Mouse (Mus musculus): ENCODE measurements around the gene Zmynd11. TPM values are rescaled to one million over a fixed set of nuclear protein-coding genes. Genes with fewer than 3 reads are reported as not detected.

Gene Zmynd11
- polyA plus RNA-seq (2012; rRNA removed), result 259 and 262 TPM in 2 replicates

DNA sequence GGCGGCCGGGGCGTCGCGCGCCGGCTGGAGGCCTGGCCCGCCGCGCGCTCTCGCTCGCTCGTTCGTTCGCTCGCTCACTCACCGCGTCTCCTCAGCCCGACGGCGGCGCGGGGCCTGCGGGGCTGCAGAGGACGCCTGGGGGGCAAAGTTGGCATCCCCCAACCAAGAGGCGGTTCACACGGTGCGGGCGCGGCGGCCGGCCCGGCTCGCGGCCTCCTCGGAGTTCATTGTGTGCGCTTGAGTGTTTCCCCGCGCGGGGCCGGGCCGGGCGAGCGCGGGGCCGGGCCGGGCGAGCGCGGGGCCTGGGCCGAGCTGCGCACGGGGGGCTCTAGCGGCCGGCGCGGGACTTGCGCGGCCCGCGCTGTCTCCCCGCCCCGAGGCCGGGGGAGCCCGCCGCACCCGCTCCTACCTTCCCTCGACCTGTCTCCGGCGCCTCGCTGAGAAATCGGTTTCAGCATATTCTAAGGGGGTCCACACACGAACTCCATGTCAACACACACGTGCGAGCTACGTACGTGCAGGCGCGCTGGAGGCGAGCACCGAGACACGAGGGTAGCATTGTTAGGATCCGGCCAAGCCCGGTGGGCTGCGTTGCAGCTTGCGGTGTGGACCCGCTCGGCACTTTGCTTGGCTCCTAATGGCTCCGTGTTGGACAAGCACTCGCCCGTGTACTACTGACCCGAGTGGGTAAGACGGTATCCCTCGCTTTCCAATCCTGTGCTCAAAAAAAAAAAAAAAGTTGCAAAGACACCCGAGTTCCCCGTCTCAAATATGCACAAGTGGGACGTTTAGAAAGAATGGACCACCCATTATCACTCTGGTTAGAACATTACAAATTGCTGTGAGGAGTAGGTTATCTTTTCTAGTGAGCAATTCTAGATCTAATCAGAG, at the start of gene Zmynd11:
Gene Zmynd11, minus strand, starts transcription at position 685 of the 891 bp plus-strand sequence.

